Mouse (Mus musculus) frontal cortex, postnatal 10 days (tissue): ENCODE measurements around the gene Slamf9.

Experiments
- DNase-seq, 2 experiments: peaks; one replicate each; pipeline ENCODE4 v3.0.0; 2022; ENCODE audit warnings: low spot score in 2 of 2, mixed read lengths in 1 of 2

The Slamf9 gene

DNA sequence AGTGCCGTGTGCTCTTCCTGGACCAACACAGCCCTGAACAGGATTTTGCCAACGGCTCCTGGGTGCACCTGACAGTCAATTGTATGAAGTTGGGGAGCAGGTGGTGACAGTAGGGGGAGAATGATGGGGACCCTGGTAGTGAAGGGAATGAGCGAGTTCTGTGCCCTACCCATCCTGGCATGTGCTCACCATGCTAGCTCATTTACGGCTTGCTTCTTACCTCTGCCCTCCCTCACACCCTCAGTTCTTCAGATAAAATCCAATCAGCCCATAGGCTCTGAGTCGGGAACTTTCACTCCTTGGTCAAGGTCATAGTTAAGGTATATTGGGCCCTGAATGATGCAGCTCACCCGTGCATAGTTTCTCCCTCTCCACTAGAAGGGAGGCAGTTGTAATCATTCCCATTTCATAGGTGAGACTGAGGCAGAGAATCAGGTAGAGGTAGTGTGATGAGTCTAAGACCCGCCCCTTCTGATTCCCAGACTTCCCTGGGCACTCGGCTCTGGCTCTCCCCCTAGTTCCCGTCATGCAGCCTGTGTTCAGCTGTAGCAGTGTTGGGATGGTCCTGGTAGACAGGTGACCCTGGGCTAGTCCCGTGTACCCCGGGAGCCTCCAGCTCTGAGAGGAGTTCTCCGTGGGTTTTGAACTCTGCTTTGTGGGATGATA lies 14.6 kb downstream of the Slamf9 start:
- DNase-seq, result no peak

DNA sequence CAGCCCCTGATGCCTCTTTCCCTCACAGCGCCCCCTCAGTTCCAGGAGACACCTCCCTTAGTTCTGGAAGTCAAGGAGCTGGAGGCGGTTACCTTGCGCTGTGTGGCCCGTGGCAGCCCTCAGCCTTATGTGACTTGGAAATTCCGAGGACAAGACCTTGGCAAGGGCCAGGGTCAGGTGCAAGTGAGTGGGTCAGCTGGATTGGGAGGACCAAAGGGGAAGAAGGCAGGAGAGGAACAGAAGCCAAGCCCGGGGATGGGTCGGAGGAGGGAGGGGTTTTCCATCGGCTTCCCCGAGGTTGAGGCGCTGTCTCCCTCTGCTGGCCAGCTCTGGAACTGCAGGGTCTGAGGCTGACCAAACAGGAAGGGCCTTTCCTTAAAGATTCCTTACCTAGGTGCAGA lies 15.1 kb downstream of the Slamf9 start:
- DNase-seq, result peak in 1 of 2 experiments; percentile 85

DNA sequence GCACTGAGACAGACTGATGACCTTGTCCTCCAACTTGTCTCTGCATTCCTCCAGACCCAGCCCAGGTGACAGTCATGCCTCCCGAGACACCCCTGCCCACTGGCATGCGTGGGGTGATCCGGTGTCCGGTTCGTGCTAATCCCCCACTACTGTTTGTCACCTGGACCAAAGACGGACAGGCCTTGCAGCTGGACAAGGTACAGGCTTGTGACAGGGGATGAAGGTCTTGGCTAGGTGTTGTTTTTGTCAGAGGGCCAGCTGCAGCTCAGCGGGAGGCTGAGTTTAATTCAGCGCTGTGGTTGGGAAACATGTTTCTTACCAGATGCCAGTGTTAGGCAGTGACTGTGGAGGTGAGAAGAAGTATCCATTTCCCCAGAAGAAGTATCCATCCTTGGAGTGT lies 16.9 kb downstream of the Slamf9 start:
- no peak for DNase-seq

- DNase-seq, result no peak
These were observed 18.4 kb downstream of the Slamf9 start for GRCm38 (mm10) chr1:172493516-172493915.

DNA sequence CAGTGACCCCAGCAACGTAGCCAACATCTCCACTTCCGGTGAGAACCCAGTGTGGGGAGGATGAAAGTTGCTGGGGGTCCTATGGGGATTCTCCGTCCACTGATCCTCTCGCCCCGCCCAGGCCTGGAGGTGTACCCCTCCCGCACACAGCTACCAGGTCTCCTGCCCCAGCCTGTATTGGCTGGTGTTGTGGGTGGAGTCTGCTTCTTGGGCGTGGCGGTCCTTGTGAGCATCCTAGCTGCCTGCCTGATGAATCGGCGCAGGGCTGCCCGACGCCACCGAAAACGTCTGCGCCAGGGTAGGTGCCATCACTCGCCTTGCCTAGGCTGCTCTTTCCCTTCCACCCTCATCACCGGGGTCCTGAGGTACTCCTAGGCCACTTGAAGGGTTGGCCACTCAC lies 20.9 kb downstream of the Slamf9 start:
- no peak for DNase-seq

DNA sequence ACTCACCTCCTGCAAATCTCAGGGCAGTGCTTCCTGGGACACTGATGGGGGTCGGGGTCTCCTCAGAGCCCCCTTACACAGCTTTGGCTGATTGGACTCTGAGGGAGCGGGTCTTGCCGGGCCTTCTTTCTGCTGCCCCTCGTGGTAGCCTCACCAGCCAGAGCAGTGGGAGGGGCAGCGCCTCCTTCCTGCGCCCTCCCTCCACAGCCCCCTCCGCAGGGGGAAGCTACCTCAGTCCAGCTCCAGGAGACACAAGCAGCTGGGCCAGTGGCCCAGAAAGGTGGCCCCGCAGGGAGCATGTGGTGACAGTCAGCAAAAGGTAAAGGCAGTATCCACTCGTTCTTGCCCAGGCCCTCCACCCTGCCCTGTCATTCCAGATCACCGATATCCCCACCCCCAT lies 22.3 kb downstream of the Slamf9 start:
- no peak for DNase-seq

GRCm38 (mm10) chr1:172499765-172500441 lies 24.7 kb downstream of the Slamf9 start, which contains the start of gene Tagln2:
Gene Tagln2 (plus strand): TSS chr1:172500047.
- peak in 1 of 2 experiments; percentile 64 for DNase-seq

DNA sequence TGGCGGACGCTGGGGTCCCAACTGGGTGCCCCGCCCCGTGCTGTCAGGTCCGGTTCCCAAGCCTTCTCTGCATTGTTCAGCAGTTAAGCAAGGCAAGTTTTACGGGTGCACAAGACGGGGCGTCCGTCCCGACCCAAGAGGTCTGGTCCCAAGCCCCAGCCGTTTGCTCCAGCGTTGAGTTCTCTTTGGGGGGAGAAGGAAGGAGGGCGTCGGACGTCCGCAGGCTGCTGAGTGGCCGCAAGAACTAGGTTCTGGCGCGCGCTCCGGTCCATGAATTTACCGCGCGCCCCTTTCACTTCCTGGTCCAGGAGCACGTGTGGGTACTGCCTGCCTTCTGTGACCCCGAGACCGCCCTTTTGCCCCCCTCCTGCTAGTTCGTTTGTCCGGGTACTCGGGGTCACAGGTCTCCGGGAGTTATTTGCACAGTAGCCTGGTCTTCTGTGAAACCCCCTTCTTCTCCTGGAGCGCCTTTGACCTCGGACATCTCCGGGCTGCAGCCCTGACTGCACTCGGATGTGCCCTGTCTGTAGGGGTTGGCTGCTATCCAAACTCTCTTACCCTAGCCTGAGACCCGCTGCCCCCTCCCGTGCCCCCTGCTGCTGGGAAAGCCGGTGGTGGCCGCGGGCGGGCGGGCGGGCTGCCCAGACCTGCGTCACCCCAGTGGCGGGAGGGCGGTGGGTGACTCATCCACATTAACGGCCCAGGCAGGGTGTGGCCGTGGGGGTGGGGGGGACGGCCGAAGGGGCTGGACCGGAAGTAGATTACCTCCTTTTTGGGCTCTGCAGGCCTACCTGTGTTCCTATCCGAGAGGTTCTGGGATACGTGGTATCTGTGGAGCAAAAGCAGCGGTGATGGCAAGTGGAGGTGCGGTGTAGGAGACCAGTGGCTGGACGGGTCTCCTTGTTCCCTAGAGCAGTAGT lies 25.6 kb downstream of the Slamf9 start:
- DNase-seq, result no peak

DNA sequence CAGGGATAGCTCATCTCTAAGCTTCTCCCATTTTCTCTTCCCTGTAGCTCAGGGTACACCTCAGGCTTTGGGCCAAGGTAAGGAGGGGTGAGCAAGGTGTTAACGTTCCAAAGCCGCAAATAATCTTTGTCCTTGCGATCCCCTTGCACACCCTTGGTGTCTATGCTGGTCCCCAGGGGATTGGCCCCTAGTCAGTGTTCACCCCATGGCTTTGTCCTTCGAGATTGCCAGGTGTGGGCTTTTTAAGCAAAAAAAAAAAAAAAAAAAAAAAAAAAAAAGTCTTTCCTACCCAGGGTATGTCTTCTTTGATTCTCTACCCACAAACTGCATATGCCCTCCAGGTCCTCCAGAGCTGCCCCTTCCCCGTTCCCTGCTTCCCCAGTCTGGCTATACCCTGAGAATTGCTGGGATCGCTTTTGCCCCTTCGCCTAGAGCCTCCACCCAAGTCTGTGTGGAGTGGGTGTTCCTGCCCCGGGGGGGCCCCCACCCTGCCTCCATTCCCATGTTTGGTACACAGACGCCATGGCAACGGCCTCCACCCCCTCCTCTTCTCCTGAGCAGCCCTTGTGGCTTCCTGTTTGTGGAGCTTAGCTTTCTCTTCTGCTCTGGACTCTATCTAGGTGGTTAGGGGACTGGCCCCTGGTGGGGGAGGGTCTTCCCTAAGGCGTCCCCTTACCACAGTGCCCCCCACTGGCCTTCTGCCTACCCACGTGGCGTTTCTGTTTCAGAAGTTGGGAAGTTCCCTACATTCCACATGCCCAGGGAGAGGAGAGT lies 26.4 kb downstream of the Slamf9 start:
- no peak for DNase-seq

DNA sequence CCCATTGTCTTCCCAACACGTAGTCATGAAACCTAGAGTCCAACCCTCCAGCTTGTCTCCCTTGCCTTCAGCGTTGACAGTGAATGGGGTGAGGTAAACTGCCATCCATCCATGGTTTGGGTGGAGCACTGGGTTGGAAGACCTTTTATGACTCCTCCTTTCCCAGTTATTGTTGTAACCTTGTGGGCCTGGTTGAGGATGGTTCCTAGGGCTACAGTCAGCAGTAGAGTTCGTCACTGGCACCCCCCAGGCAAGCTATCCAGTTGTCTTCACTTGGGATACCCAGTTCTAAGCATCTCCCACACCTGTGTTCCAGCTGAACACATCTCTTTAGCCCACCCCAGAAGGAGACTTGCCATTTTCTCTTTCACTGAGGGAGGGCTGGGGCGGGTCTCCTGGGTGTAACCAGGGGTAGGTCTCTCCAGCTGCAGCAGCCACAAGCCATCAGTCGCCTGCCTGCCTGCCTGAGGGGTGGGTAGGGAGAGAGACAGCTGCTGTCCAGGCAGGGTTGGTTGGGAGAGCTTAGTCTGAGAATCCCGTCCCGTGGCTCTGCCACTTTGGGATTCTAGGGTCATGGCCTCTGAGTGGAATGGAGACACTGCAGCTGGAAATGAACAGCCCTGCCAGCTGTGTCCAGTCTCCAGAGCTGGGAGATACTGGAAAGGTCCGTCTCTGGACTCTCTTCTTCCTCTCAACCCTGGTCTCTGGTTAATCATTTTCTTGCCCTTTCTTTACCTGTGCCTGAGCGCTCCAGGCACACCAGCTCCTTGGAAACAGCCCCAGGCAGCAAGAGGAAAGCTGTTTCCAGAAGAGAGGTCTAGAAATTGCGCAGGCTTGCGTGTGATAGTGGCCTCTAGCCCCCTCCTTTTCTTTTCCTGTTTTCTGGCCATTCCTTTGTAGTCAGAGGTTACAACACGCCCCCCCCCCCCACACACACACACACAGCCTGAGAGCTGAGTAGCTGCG lies 27.3 kb downstream of the Slamf9 start:
- DNase-seq, result no peak

- DNase-seq, result no peak
These were observed 28.2 kb downstream of the Slamf9 start for GRCm38 (mm10) chr1:172503111-172503997.

DNA sequence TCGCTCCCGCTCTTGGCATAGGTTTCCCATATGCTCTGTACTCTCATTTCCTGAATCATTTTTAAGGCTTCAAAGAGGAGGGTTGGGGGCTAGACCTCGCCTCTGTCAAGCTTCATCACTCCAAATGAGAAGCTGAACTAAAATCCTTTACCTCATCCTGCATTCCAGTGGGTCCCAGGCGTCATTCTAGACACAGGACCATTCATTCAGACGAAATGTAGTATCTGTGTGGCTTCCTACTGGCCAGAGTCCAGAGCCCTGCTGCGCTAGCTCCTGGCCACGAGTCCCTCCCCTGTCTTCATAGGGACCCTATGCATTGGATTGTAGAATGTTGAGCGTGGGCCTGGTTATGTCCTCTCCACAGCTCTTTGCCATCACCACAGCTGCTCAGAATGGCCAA lies 29.6 kb downstream of the Slamf9 start:
- DNase-seq, result no peak

DNA sequence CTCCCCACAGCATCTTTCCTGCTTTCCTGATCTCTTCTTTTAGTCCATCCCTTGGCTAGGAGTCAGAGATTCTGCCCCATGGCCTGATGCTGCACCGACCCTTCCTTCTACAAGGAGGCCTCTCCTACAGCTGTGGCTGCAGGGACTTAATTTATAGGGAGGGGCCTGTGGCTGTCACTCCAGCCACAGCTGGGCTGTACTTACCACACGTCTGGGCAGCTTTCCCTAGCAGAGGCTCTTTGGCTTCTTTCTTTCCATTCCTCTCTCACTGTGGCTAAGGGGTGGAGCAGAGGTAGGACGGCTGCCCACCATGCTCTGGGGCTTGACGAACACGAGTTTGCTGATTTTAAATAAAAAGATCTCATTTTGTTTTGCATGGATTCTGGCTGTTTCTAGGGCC lies 31.8 kb downstream of the Slamf9 start:
- no peak for DNase-seq

DNA sequence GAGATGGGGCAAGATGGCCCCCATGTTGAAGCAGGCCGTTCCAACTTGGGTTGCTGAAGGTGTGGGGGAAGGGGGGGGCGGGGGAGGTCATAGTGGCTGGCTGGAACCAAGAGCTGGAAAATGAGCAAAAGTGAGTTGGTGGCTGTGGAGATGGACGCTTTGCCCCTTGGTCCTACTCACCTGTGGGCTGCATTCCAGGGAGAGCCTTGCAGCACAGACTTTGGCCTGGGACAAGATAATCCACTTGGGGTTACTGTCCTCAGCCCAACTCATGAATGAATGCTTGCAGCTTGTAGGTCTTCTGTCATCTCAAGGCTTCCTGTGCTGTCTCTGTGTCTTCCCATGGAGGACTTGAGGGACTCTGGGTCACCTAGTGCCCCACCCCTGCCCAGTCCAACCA lies 32.5 kb downstream of the Slamf9 start:
- DNase-seq, result no peak

DNA sequence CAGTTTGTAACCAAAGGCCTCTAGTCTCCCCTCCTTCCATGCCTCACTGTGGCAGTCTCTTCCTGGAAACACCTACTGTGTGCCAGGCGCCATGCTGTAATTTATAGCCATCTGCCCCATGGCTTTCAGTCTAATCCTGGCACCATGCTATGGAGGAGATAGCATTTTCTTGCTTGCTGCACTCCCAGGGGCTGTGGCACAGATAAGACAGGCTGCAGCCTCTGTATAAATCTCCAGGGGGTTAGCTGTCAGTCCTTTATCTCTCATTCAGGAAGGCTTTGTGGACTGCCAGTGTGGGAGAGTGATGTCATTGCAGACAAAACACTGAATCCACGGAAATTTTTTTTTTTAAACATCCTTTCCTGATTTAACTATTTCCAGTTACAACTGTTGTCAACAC lies 33.0 kb downstream of the Slamf9 start:
- no peak for DNase-seq

- no peak for DNase-seq
These were observed 34.1 kb downstream of the Slamf9 start for GRCm38 (mm10) chr1:172509235-172509634.

- no peak for DNase-seq
These were observed 34.8 kb downstream of the Slamf9 start for GRCm38 (mm10) chr1:172509983-172510382.

GRCm38 (mm10) chr1:172510421-172510972 lies 35.3 kb downstream of the Slamf9 start:
- DNase-seq, result no peak

DNA sequence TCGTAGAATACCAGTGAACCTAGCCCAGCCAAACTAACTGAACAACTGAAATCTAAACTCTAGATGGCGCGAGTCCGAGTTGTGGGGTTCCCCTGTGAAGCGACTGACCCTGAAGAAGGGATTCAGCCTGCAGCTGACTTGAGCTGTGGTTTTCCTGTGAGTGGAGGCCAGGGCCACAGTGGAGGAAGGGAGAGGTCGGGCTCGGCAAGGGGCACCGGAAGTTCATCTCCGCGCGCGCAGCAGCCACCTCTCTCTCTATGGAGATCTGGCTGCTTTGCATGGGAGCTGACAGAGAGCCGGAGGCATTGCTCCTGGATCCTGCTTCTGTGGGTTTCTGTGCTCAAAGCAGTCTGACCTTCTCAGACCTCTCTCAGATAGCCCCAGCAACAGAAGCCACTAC lies 37.8 kb downstream of the Slamf9 start:
- DNase-seq, result no peak
